In the genomic region with DNA sequence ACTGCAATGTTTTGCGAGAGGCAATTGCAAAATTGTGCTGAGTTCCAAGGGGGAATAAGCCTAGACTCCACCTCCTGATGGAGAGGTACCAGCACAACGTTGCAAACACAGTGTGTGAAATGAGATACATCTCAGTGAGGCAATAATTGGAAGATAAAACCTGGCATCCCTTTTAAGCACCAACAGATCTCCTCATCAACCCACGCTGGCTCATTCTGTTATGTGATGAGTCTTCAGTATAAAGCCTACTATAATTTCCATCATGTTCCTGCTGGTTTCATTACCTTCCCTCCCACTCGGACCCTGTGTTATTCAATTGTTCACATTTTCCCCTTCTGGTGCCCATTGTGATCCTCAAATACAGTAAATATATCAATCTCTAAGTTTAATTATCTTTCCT, we compare ENCODE assay signal across 37 mouse cellular contexts. TPM values are rescaled to one million over a fixed set of nuclear protein-coding genes. Genes with fewer than 3 reads are reported as not detected.
DNase-seq lines count a peak whose midpoint lies in the region; ATAC-seq lines count a peak whose summit lies in the region.
"Had no signal": no experiment of that assay in that cellular context is flagged by ENCODE, and none has a peak within 500 bp of the region (broad histone marks: within the 10 kb centered on the region; RNA-seq: fewer than 3 reads in every experiment).

No protein-coding gene starts in this region.

- 58% methylated on average over 4 of the region's 4 CpGs for WGBS in neural tube, embryonic 15.5 days

- no peaks in the 10 kb centered on the region for H3K4me1 ChIP-seq in neural tube, embryonic 15.5 days
- H3K4me1 ChIP-seq: embryonic facial prominence, embryonic 13.5 days; forebrain, embryonic 12.5 days; forebrain, embryonic 15.5 days; hindbrain, embryonic 12.5 days; hindbrain, embryonic 15.5 days had no signal

- H3K9ac ChIP-seq in neural tube, embryonic 15.5 days (replicated peaks): no peak overlapping the region
- H3K9ac ChIP-seq: embryonic facial prominence, embryonic 13.5 days; forebrain, embryonic 12.5 days; forebrain, embryonic 15.5 days; hindbrain, embryonic 12.5 days; hindbrain, embryonic 15.5 days had no signal

- ATAC-seq in neural tube, embryonic 15.5 days (ENCODE audit: low FRiP score): no peak
- ATAC-seq: forebrain, embryonic 15.5 days had no signal

- intact Hi-C loops in gastrocnemius, postnatal 14 days (cut with DNase I; ENCODE audit: low total_unique reads): no loop called here

- no peaks in the 10 kb centered on the region for H3K27me3 ChIP-seq in neural tube, embryonic 15.5 days (replicated peaks)
- H3K27me3 ChIP-seq: CH12.LX; embryonic facial prominence, embryonic 13.5 days; forebrain, embryonic 12.5 days; forebrain, embryonic 15.5 days; hindbrain, embryonic 12.5 days; hindbrain, embryonic 15.5 days had no signal

- H3K27ac ChIP-seq in neural tube, embryonic 15.5 days (replicated peaks): no peak overlapping the region
- H3K27ac ChIP-seq: embryonic facial prominence, embryonic 10.5 days; embryonic facial prominence, embryonic 13.5 days; forebrain, embryonic 12.5 days; forebrain, embryonic 15.5 days; hindbrain, embryonic 12.5 days; hindbrain, embryonic 15.5 days had no signal

- no peaks in the 10 kb centered on the region for H3K9me3 ChIP-seq in neural tube, embryonic 15.5 days (replicated peaks)
- H3K9me3 ChIP-seq: embryonic facial prominence, embryonic 10.5 days; embryonic facial prominence, embryonic 13.5 days; forebrain, embryonic 12.5 days; forebrain, embryonic 15.5 days; G1E; hindbrain, embryonic 12.5 days; hindbrain, embryonic 15.5 days had no signal

- H3K4me3 ChIP-seq in neural tube, embryonic 15.5 days (replicated peaks): no peak overlapping the region
- H3K4me3 ChIP-seq: embryonic facial prominence, embryonic 10.5 days; embryonic facial prominence, embryonic 13.5 days; erythroblast, embryonic 14.5 days; forebrain, embryonic 12.5 days; forebrain, embryonic 15.5 days; hindbrain, embryonic 12.5 days; hindbrain, embryonic 15.5 days had no signal

- DNase-seq in frontal cortex, adult 2 months (ENCODE audit: extremely low spot score in 1 of 2, low spot score in 1 of 2): peak; percentile 3 to 9
- no peak for DNase-seq in frontal cortex, postnatal 25 days (ENCODE audit: low spot score in 2 of 2)
- DNase-seq in layer of hippocampus, adult 8-10 months (ENCODE audit: low spot score in 2 of 2): peak; percentile 12 to 24
- DNase-seq in layer of hippocampus, postnatal 25 days (ENCODE audit: extremely low spot score in 1 of 2, low spot score in 1 of 2): no peak
- DNase-seq in layer of hippocampus, adult 9-11 months: peak; percentile 51
- DNase-seq in gastrocnemius, postnatal 14 days: no peak
- DNase-seq: adrenal gland, adult 2 months; adrenal gland, postnatal 14 days; B cell, adult 2 months; cerebellum, adult 11-12 months; cerebellum, adult 8-10 months; cerebellum, postnatal 10 days; cerebellum, postnatal 36 days; embryo, embryonic 11 days; gastrocnemius, postnatal 10 days; heart, adult 11 months had no signal

- H3K36me3 ChIP-seq in neural tube, embryonic 15.5 days: no peaks in the 10 kb centered on the region
- H3K36me3 ChIP-seq: embryonic facial prominence, embryonic 10.5 days; embryonic facial prominence, embryonic 13.5 days; forebrain, embryonic 12.5 days; forebrain, embryonic 15.5 days; G1E; hindbrain, embryonic 12.5 days; hindbrain, embryonic 15.5 days had no signal

- H3K4me2 ChIP-seq in neural tube, embryonic 15.5 days: no peak overlapping the region
- H3K4me2 ChIP-seq: embryonic facial prominence, embryonic 13.5 days; forebrain, embryonic 12.5 days; forebrain, embryonic 15.5 days; heart, embryonic 11.5 days; hindbrain, embryonic 12.5 days; hindbrain, embryonic 15.5 days had no signal

RNA-seq across cellular contexts. Expression of gene Gfral, which starts 1.2 kb away (rescaled TPM):
- polyA plus RNA-seq in frontal cortex, adult 2 months (2012; rRNA removed): not detected in 2 replicates
- total RNA-seq in layer of hippocampus, adult 8-10 months (2022): under 1 TPM in 1 of 4 experiments, not detected in 3; 0.17 TPM
- total RNA-seq in layer of hippocampus, postnatal 25 days (2021): not detected
- not detected in 2 replicates for polyA plus RNA-seq in neural tube, embryonic 15.5 days (2015; fragmentation: Nextera tagmentation; extraction: Ambion mirVana)
- total RNA-seq in gastrocnemius, postnatal 14 days (2021): not detected
- total RNA-seq: adrenal gland, adult 2 months; adrenal gland, postnatal 14 days; adrenal gland, postnatal 4 days; CH12.LX; G1E; gastrocnemius, adult 18-20 months; gastrocnemius, postnatal 10 days; gastrocnemius, postnatal 4 days; heart, adult 8-10 months; heart, postnatal 25 days; hematopoietic stem cell, adult 5-6 weeks had no signal
- polyA plus RNA-seq: adrenal gland, adult 2 months; brain, embryonic 14.5 days; cortical plate, adult 2 months; embryonic facial prominence, embryonic 10.5 days; erythroblast, embryonic 14.5 days; forebrain, embryonic 12.5 days; forebrain, embryonic 15.5 days; G1E; heart, embryonic 11.5 days; heart, embryonic 14.5 days; heart, postnatal 0 days; hindbrain, embryonic 12.5 days; hindbrain, embryonic 15.5 days had no signal

Comparison
In these comparisons a context has a peak if more than half of its experiments do, and no peak if none do; other contexts are left out.
1. DNase-seq: peak in frontal cortex, adult 2 months (2 of 2), layer of hippocampus, adult 8-10 months (2 of 2) and layer of hippocampus, adult 9-11 months (single experiment); none in frontal cortex, postnatal 25 days (0 of 2), layer of hippocampus, postnatal 25 days (0 of 2) and gastrocnemius, postnatal 14 days (single experiment).